Mouse (Mus musculus) WW6 (cell line): Measurements from ENCODE around the gene Tmem63b.
"Not testable (repeated sequence)": the region's sequence is repeated elsewhere in the genome, so short reads cannot be mapped to it uniquely, and the experiment has no call there.

Source experiments
- DNase-seq: peaks from one replicate; pipeline ENCODE4 v3.0.0-alpha.2; 2013; ENCODE audit warnings: low read depth, low spot score

Gene Tmem63b

DNA sequence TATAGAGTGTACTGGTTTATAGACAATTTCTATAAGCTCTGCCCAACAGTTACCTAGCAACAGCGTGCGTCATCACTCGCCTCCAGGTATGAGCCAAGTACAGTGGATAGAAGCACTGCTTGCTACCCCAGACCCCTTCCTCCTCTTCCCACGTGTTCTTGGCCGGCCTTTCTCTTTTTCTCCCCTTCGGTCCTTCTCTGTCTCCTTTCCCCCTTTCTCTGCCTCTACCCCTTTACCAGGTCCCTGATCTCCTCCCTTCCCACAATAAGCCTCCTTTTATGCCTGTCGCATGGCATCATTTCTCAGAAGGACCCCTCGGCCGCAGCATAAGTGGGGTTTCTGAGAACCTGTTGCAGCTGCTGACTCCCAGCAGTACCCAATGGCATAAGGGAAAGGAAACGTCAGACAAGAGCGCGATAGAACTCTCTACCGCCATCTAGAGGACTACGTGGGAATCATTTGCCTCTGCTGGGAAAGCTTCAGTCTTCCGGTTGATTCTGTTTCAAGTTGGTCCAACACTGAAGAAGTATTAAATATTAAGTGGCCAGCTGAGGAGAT is 60.0 kb downstream of the Tmem63b start:
- peak; percentile 70 for DNase-seq

DNA sequence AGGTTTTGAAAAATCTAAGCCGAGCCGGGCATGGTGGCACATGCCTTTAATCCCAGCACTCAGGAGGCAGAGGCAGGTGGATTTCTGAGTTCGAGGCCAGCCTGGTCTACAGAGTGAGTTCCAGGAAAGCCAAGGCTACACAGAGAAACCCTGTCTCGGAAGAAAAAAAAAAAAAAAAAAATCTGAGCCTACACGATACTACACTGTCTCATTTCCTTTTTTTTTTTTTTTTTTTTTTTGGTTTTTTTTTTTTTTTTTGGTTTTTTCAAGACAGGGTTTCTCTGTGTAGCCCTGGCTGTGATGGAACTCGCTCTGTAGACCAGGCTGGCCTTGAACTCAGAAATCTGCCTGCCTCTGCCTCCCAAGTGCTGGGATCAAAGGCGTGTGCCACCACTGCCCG is 63.3 kb downstream of the Tmem63b start:
- not testable (repeated sequence) for DNase-seq

GRCm38 (mm10) chr17:45619386-45620256 is 67.1 kb downstream of the Tmem63b start:
- DNase-seq: no peak

DNA sequence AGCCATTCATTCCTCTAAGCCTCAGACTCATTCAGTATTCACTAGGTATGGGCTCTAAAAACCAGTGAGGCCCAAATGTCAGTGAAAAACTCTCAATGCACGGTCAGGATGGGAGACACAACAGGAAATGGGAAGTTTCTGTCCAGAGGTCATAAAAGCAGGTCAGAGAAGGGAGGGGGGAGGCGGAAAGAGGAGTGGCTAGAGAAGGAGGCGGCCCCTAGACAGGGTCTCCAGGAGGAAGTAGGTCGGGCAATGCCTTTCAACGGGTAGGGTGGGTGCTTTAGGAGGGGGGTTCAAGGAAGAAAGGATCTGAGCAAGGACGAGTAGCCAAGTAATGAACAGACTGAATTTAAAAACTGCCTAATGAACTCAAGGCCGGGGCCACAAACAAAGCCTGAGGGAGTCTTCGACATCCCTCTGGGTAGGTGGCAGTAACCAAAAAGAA is 67.7 kb downstream of the Tmem63b start:
- DNase-seq: no peak

- DNase-seq: no peak
Measured at GRCm38 (mm10) chr17:45617655-45618054, 69.0 kb downstream of the Tmem63b start.

DNA sequence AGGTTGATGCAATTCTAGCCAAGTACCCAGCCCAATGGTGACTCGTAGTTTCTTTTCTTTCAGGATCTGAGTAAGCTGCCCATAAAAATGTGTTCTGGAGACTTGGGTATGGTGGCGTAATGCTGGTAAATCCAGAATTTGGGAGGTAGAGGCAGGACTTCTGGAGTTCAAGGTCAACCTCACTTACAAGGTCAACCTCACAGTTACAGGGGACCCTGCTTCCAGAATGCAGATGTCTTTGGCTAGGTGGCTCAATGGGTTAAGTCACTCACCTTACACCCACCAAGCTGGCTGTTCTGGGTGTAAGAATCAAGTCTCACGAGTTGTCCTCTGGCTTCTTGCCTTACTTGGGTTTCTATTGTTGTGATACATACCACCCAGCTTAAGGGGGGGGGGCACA is 70.0 kb downstream of the Tmem63b start:
- DNase-seq: no peak

GRCm38 (mm10) chr17:45616046-45616650 is 70.6 kb downstream of the Tmem63b start:
- no peak for DNase-seq

DNA sequence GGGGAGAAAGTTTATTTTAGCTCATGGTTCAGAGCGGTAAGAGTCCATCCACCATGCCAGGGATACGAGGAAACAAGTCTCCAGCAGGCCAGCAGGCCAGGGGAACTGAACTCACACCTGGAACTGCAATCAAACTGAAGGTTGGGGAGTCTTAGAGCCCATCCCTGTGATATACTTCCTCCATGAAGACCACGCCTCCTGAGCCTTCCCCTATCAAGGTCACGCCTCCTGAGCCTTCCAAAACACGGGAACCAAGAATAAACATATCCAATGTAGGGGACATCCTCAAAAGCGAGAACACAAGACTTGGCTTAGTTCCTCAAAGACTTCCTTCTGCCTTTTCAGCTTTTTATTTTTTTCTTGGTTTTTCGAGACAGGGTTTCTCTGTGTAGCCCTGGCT is 73.8 kb downstream of the Tmem63b start:
- no peak for DNase-seq

GRCm38 (mm10) chr17:45612008-45612407 is 74.7 kb downstream of the Tmem63b start:
- no peak for DNase-seq
